Mouse (Mus musculus): ENCODE measurements around the gene Crct1. TPM values are rescaled to one million over a fixed set of nuclear protein-coding genes. Genes with fewer than 3 reads are reported as not detected.

The Crct1 gene
- polyA plus RNA-seq, 1 experiment from 2014 or later: not detected

GRCm38 (mm10) chr3:92991926-92992325, 23.6 kb downstream of the Crct1 start, which contains the start of gene Lce3f:
Gene Lce3f (plus strand): TSS chr3:92992226.
- Histone ChIP-seq H3K27me3 (ENCODE audit: low read depth, poor library complexity, severe bottlenecking) (no peaks in the 10 kb centered on the region), H3K9me3 (replicated peaks) (no peaks in the 10 kb centered on the region), H3K4me1 (no peaks in the 10 kb centered on the region), H3K36me3 (no peaks in the 10 kb centered on the region), H3K27ac (no peak within 1 kb of the TSS), H3K4me3 (no peak within 1 kb of the TSS)
- no peak for DNase-seq (ENCODE audit: low spot score)

GRCm38 (mm10) chr3:92978484-92978883, 37.0 kb downstream of the Crct1 start:
- Histone ChIP-seq H3K4me1 (no peaks in the 10 kb centered on the region), H3K4me3 (no peak overlapping the region), H3K36me3 (no peaks in the 10 kb centered on the region), H3K9me3 (replicated peaks) (no peaks in the 10 kb centered on the region), H3K27ac (no peak overlapping the region), H3K27me3 (ENCODE audit: low read depth, poor library complexity, severe bottlenecking) (no peaks in the 10 kb centered on the region)
- no peak for DNase-seq (ENCODE audit: low spot score)
- WGBS: 78% methylated on average over 2 of the region's 2 CpGs

DNA sequence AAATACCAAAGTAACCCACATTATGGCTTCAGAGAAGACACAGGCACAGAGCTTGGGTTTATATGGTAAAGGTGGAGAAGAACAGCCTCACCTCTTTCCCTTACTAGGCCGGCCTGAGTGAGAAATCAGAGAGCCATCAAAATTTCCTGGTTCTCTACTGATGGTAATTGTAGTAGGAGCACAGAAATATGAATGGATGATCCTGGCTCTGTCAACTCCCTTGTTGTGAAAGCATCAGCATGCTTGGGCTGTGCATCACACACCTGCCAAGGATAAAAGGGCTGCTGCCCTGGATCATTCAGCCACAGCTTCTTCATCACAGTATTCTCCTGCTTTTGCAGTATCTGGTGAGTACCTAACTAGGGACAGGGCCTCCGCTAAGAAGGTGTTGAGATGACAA, 48.7 kb downstream of the Crct1 start, which contains the start of gene Lce3e:
Gene Lce3e, plus strand, starts transcription at position 301 of the 400 bp plus-strand sequence.
- DNase-seq (ENCODE audit: low spot score): no peak
- H3K4me3 ChIP-seq: no peak within 1 kb of the TSS
- H3K27ac ChIP-seq: no peak within 1 kb of the TSS
- H3K27me3 ChIP-seq (ENCODE audit: low read depth, poor library complexity, severe bottlenecking): no peaks in the 10 kb centered on the region
- no peaks in the 10 kb centered on the region for H3K9me3 ChIP-seq (replicated peaks)
- no peaks in the 10 kb centered on the region for H3K4me1 ChIP-seq
- no peaks in the 10 kb centered on the region for H3K36me3 ChIP-seq
- 92% methylated on average over 2 of the region's 2 CpGs for WGBS

Other genes with a start within 250 kb of the Crct1 start
- not detected in 2 replicates for gene Lce1i, start 236.8 kb downstream of the Crct1 start, polyA plus RNA-seq (2016; fragmentation: Nextera tagmentation; extraction: Ambion mirVana)
- not detected in 2 replicates for gene Lce1j, start 225.2 kb downstream of the Crct1 start, polyA plus RNA-seq (2016; fragmentation: Nextera tagmentation; extraction: Ambion mirVana)
- not detected in 2 replicates for gene Lce1k, start 207.8 kb downstream of the Crct1 start, polyA plus RNA-seq (2016; fragmentation: Nextera tagmentation; extraction: Ambion mirVana)
- not detected in 2 replicates for gene Kprp, start 188.4 kb downstream of the Crct1 start, polyA plus RNA-seq (2016; fragmentation: Nextera tagmentation; extraction: Ambion mirVana)
- gene Lce1l, start 164.4 kb downstream of the Crct1 start, polyA plus RNA-seq (2016; fragmentation: Nextera tagmentation; extraction: Ambion mirVana): not detected in 2 replicates
- not detected in 2 replicates for gene 2310050C09Rik, start 145.5 kb downstream of the Crct1 start, polyA plus RNA-seq (2016; fragmentation: Nextera tagmentation; extraction: Ambion mirVana)
- gene Lce3a, start 89.5 kb downstream of the Crct1 start, polyA plus RNA-seq (2016; fragmentation: Nextera tagmentation; extraction: Ambion mirVana): not detected in 2 replicates
- not detected in 2 replicates for gene Lce3b, start 82.7 kb downstream of the Crct1 start, polyA plus RNA-seq (2016; fragmentation: Nextera tagmentation; extraction: Ambion mirVana)
- gene Lce3c, start 71.2 kb downstream of the Crct1 start, polyA plus RNA-seq (2016; fragmentation: Nextera tagmentation; extraction: Ambion mirVana): not detected in 2 replicates
- gene Lce3d, start 58.3 kb downstream of the Crct1 start, polyA plus RNA-seq (2016; fragmentation: Nextera tagmentation; extraction: Ambion mirVana): not detected in 2 replicates
- not detected in 2 replicates for gene Lce3e, start 48.6 kb downstream of the Crct1 start, polyA plus RNA-seq (2016; fragmentation: Nextera tagmentation; extraction: Ambion mirVana)
- not detected in 2 replicates for gene Lce3f, start 23.5 kb downstream of the Crct1 start, polyA plus RNA-seq (2016; fragmentation: Nextera tagmentation; extraction: Ambion mirVana)
- gene Lce1m, start 3.4 kb upstream of the Crct1 start, polyA plus RNA-seq (2016; fragmentation: Nextera tagmentation; extraction: Ambion mirVana): not detected in 2 replicates
- gene Gm4858, start 53.1 kb upstream of the Crct1 start, polyA plus RNA-seq (2016; fragmentation: Nextera tagmentation; extraction: Ambion mirVana): not detected in 2 replicates
- gene Crnn, start 129.1 kb upstream of the Crct1 start, polyA plus RNA-seq (2016; fragmentation: Nextera tagmentation; extraction: Ambion mirVana): not detected in 2 replicates
- gene Flg2, start 181.6 kb upstream of the Crct1 start, polyA plus RNA-seq (2016; fragmentation: Nextera tagmentation; extraction: Ambion mirVana): not detected in 2 replicates